Mouse (Mus musculus) megakaryocyte-erythroid progenitor cell, adult 5-6 weeks (primary cell): ENCODE data around the gene Tsfm. TPM values are rescaled to one million over a fixed set of nuclear protein-coding genes. Genes with fewer than 3 reads are reported as not detected.
A peak's percentile ranks its signal among the peaks of the same experiment; 100 is the strongest.

Experiments
- ATAC-seq: replicated peaks from 2 replicates; pipeline ENCODE4 v1.8.0; 2016; ENCODE audit warnings: mild to moderate bottlenecking, inconsistent platforms; ENCODE audit not compliant: severe bottlenecking, poor library complexity, low FRiP score, low TSS enrichment
- total RNA-seq, 2 experiments: library from RNA; stranded (forward) in 1 of 2; stranded (reverse) in 1 of 2; fragments of 200-1000, 215-1000 nt in 1 of 2; fragments of >200 nt in 1 of 2; fragmentation: Nextera tagmentation in 1 of 2; gene quantifications; 2 replicates each; pipeline ENCODE4 v1.2.3; 2014 to 2017

The Tsfm gene
- total RNA-seq, 2 experiments from 2014 or later = 61.2 to 63.3 TPM

- ATAC-seq = peak; percentile 48
Measured at GRCm38 (mm10) chr10:126991676-126992075, 39.0 kb downstream of the Tsfm start.

DNA sequence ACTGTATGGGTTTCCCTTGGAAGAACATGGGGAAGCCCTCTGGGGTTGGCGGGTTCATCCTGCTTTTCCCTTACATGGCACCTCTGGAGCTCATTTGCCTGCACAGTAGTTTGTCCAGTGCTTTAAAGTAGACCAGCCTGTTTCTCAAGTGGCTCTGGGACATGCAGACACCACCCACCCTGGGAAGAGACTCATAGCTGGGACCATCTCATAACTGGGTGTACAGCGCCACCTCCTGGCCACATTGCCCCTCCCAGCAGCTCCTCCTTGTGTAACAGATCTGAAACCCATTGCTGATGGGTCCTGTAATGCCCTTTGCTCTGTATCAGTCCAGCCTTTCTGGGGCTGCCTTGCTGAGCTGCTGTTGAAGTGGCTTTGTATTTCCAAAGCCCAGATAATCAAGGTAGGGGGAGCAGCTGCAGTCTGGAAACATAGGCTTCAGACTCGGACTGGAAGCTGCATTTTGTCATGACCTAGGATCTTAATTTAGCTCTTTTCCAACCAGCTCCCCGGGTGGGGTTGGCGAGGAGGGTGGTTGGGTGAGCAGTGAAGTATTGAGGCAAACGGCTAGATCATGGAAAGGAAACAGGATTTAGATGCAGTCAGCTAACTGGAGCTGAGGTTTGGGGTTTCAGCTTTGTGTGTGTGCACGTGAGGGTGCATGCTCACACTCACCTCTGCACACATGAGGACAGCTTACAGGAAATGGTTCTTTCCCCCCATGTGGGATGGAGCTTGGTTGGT, 40.2 kb downstream of the Tsfm start:
- ATAC-seq = peak; percentile 71

DNA sequence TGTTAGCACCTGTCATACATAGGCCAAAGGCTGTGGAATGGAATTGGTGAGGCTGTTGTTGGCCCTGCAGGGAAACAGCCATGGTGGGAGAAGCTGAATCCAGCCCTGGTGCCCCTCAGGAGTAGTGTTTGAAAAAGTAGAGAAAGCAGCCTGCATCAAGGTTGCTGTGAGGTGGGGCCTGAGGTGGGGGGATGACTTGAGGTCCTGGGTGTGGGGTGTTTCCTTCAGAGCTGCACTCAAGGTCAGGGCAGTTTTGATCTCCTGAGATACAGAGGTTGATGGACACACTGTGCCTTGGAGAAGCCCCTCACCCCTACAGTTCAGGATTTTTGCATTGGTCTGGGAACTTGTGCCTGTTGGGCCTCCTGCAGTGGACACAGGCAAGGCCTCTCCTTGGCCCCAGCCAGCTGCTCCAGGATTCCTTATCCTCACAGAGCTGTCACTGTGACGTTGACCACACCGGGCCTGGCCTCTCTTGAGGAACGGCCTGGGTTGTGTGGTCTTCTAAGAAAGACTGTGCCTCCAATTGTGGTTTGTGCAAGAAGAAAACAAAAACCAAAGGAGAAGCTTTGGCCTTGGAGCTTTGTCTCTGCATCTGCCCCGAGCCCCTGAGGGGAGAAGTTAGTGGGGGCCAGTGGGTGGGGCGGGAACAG, 42.0 kb downstream of the Tsfm start:
- no peak for ATAC-seq

- ATAC-seq = no peak
Measured at GRCm38 (mm10) chr10:126987183-126988118, 43.2 kb downstream of the Tsfm start.

DNA sequence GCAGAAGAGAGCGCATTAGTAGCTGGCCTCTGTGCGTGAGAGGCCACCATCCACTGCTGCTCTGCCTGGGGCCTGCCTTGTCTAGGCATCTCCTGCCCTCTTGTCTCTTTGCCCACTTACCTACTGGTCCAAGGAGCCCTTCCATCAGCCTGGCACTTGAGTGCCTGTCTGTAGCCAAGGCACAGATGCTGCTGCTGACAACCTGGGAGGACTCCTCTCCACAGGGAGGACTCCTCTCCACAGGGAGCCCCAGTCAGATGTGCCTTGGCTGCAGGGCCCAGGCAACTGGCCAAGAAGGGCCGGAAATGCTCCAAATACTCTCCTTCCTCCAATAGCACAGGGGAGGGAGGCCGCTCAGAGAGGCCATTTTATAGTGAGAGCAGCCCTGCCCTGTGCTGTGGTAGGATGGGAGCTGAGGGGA, 44.1 kb downstream of the Tsfm start:
- peak; percentile 23; the same call in 1 of the 2 replicates for ATAC-seq

DNA sequence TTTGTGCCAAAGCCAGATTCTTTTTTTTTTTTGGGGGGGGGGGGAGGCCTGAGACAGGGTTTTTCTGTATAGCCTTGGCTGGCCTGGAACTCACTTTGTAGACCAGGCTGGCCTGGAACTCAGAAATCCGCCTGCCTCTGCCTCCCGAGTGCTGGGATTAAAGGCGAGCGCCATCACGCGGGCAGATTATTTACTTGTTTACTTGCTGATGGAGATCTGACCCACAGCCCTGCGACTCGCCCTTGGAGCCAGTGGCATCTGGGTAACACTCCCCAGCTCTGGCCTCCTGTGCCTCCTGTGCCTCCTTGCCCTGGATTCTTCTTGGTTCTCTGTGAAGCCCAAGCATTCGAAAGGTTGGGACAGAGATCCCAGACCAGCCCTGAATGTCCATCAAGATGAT, 45.1 kb downstream of the Tsfm start:
- ATAC-seq = no peak

DNA sequence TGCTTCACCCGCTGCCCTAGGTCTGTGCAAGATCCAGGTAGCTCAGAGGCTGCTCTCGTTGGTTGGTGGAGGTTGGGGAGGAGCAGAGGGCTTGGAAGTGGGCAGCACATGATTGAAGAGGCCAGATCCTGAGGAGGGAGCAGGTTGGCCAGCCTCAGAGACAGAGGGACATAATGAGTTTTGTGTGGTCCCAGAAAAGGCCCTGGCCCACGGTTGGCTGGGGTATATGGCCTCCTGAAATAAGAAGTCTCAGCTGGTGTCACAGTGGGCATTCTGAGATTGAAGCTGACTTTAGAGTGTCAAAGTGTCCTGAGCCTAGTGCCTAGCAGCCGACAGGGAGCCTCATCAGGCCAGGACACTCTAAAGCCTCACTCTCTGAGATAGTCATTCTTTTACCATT, 45.5 kb downstream of the Tsfm start:
- no peak for ATAC-seq

GRCm38 (mm10) chr10:126984189-126985004, 46.2 kb downstream of the Tsfm start:
- no peak for ATAC-seq

DNA sequence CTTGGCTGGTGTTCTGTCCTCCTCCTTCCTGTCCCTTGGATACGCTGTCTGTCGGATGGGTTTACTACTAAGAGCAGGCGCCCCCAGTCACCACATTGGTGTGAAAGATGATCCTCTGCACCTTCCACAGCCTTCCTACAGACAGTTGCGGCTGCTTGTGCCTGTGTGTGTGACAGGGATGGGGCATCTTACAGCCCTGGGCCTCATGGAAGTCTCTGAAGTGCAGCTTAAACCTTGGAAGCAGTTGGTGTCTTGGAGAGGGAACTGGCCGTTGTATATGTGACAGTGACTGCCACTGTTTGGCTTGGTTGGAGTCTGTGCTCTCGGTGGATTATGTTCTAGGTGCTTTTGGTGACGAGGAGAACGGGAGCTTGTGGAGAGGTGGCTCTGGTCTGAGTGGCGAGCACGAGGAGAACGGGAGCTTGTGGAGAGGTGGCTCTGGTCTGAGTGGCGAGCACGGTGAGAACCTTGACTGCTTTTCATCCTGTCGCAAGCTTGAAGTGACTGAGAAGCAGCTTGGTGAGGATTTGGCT, 47.4 kb downstream of the Tsfm start:
- no peak for ATAC-seq

DNA sequence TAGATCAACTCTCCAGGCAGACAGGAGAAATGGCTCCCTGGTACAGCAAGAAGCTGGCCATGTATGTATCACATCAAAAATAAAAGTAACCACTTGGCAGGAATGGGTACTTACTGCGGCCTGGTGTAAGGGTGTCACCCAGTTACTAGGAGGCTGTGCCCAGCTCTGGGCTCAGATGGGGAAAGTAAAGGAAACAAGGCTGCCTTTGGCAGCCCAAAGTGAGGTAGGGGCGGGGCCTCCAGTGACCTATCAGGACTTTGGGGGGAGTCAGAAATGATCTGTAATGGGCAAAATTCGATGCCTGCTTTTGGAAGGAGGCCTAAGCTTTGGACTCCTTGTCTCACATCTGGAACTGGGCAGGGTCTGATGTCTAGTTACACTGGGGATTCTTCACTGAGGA, 48.9 kb downstream of the Tsfm start:
- peak; percentile 11 for ATAC-seq

GRCm38 (mm10) chr10:126980933-126981530, 49.6 kb downstream of the Tsfm start:
- ATAC-seq = no peak

DNA sequence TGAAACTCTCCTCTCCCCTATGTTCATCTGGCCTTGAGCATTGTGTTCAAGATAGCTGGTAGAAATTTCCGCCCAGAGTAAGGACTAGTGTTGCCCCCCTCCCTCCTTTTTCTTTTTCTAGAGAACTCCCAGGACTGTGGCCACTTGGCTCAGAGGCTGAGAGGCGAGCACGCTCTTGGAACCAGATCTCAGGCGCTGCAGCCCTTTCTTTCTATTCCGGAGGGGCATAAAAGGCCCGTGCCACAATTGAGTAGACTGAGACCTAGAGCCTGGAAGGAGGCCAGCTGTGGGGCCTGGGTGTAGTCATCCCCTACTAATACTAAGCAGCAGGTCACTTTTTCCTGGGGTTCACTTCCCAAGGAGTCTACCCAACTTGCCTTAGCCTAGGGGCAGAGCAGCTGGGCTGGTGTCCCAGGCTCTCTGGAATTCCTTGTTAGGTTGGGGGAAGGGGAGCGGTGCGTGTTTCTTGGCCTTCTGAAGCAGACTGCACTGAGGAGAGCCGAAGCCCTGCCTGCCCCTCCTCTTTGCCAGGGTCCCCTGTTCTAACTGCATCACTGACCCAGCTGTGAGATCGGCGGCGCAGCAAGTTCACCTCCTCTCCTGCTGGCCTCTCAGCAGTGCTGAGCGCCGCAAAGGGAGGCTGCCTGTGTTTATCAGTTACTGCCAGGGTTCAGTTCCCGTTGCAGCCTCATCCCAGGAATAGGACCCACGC, 50.3 kb downstream of the Tsfm start:
- ATAC-seq = peak; percentile 38

GRCm38 (mm10) chr10:126979636-126980151, 50.9 kb downstream of the Tsfm start:
- ATAC-seq = no peak

GRCm38 (mm10) chr10:126979121-126979635, 51.5 kb downstream of the Tsfm start:
- no peak for ATAC-seq

GRCm38 (mm10) chr10:126978277-126978994, 52.2 kb downstream of the Tsfm start, which contains the start of gene Ctdsp2:
Ctdsp2 (plus strand) TSS chr10:126978717.
- ATAC-seq = peak; percentile 85

DNA sequence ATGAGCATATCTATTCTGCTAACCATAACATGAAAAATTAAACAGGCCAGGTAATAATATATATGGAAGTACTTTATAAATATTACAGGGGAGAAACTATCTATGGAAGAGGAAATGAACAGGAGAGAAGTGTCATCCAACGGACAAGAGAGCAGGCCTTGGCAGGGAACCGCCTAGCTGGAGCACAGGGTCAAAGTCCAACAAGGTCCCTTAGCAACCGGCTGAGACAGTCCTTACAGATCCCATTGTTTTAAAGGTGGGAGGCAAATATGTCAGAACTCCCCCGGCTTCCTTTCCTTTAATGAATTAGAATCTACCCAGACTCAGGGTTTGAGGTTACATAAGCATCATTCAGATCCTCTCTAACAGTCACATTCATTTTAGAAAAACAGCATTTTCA, 53.6 kb downstream of the Tsfm start:
- ATAC-seq = no peak

GRCm38 (mm10) chr10:126975706-126976105, 54.9 kb downstream of the Tsfm start:
- no peak for ATAC-seq
